Mouse (Mus musculus): ENCODE measurements around the gene Dnajc22.
A peak's percentile ranks its signal among the peaks of the same experiment; 100 is the strongest.
"Not testable (repeated sequence)": the region's sequence is repeated elsewhere in the genome, so short reads cannot be mapped to it uniquely, and the experiment has no call there.

Gene Dnajc22

GRCm38 (mm10) chr15:99092870-99093269 lies at the start of gene Dnajc22:
Dnajc22 (plus strand) TSS chr15:99093170.
- DNase-seq (ENCODE audit: low read depth, low spot score), result no peak
- H3K27me3 ChIP-seq (ENCODE audit: control insufficient read depth, insufficient read depth, low read length, poor library complexity, severe bottlenecking), result peaks cover 2% of the 10 kb centered on the region; the same call in 1 of the 2 replicates
- H3K36me3 ChIP-seq (ENCODE audit: control insufficient read depth, insufficient read depth, low read length, poor library complexity, severe bottlenecking), result no peaks in the 10 kb centered on the region

- H3K36me3 ChIP-seq (ENCODE audit: control insufficient read depth, insufficient read depth, low read length, poor library complexity, severe bottlenecking), result no peaks in the 10 kb centered on the region
- DNase-seq (ENCODE audit: low read depth, low spot score), result no peak
- H3K27me3 ChIP-seq (ENCODE audit: control insufficient read depth, insufficient read depth, low read length, poor library complexity, severe bottlenecking), result no peaks in the 10 kb centered on the region
Measured at GRCm38 (mm10) chr15:99044854-99045253, 48.1 kb upstream of the Dnajc22 start.

- DNase-seq (ENCODE audit: low read depth, low spot score); H3K36me3 ChIP-seq (ENCODE audit: control insufficient read depth, insufficient read depth, low read length, poor library complexity, severe bottlenecking); H3K27me3 ChIP-seq (ENCODE audit: control insufficient read depth, insufficient read depth, low read length, poor library complexity, severe bottlenecking): not testable (repeated sequence)
Measured at GRCm38 (mm10) chr15:99045734-99046133, 47.2 kb upstream of the Dnajc22 start.

- Histone ChIP-seq H3K27me3 (ENCODE audit: control insufficient read depth, insufficient read depth, low read length, poor library complexity, severe bottlenecking) (no peaks in the 10 kb centered on the region), H3K36me3 (ENCODE audit: control insufficient read depth, insufficient read depth, low read length, poor library complexity, severe bottlenecking) (no peaks in the 10 kb centered on the region)
- peak; percentile 79 for DNase-seq (ENCODE audit: low read depth, low spot score)
Measured at GRCm38 (mm10) chr15:99049473-99050253, 43.3 kb upstream of the Dnajc22 start.

GRCm38 (mm10) chr15:99053373-99053772 lies 39.6 kb upstream of the Dnajc22 start:
- H3K27me3 ChIP-seq (ENCODE audit: control insufficient read depth, insufficient read depth, low read length, poor library complexity, severe bottlenecking), result no peaks in the 10 kb centered on the region
- no peaks in the 10 kb centered on the region for H3K36me3 ChIP-seq (ENCODE audit: control insufficient read depth, insufficient read depth, low read length, poor library complexity, severe bottlenecking)
- DNase-seq (ENCODE audit: low read depth, low spot score), result no peak

GRCm38 (mm10) chr15:99055040-99055439 lies 37.9 kb upstream of the Dnajc22 start, which contains the start of gene Prph:
Prph (plus strand) TSS chr15:99055174.
- no peak for DNase-seq (ENCODE audit: low read depth, low spot score)
- H3K36me3 ChIP-seq (ENCODE audit: control insufficient read depth, insufficient read depth, low read length, poor library complexity, severe bottlenecking), result no peaks in the 10 kb centered on the region
- H3K27me3 ChIP-seq (ENCODE audit: control insufficient read depth, insufficient read depth, low read length, poor library complexity, severe bottlenecking), result no peaks in the 10 kb centered on the region

GRCm38 (mm10) chr15:99055511-99055961 lies 37.4 kb upstream of the Dnajc22 start:
- Histone ChIP-seq H3K36me3 (ENCODE audit: control insufficient read depth, insufficient read depth, low read length, poor library complexity, severe bottlenecking) (no peaks in the 10 kb centered on the region), H3K27me3 (ENCODE audit: control insufficient read depth, insufficient read depth, low read length, poor library complexity, severe bottlenecking) (no peaks in the 10 kb centered on the region)
- DNase-seq (ENCODE audit: low read depth, low spot score), result no peak

GRCm38 (mm10) chr15:99056332-99056731 lies 36.6 kb upstream of the Dnajc22 start:
- no peaks in the 10 kb centered on the region for H3K36me3 ChIP-seq (ENCODE audit: control insufficient read depth, insufficient read depth, low read length, poor library complexity, severe bottlenecking)
- no peaks in the 10 kb centered on the region for H3K27me3 ChIP-seq (ENCODE audit: control insufficient read depth, insufficient read depth, low read length, poor library complexity, severe bottlenecking)
- DNase-seq (ENCODE audit: low read depth, low spot score), result peak; percentile 72

GRCm38 (mm10) chr15:99065557-99066165 lies 27.3 kb upstream of the Dnajc22 start:
- H3K36me3 ChIP-seq (ENCODE audit: control insufficient read depth, insufficient read depth, low read length, poor library complexity, severe bottlenecking), result no peaks in the 10 kb centered on the region
- no peaks in the 10 kb centered on the region for H3K27me3 ChIP-seq (ENCODE audit: control insufficient read depth, insufficient read depth, low read length, poor library complexity, severe bottlenecking)
- DNase-seq (ENCODE audit: low read depth, low spot score), result no peak

- no peaks in the 10 kb centered on the region for H3K27me3 ChIP-seq (ENCODE audit: control insufficient read depth, insufficient read depth, low read length, poor library complexity, severe bottlenecking)
- H3K36me3 ChIP-seq (ENCODE audit: control insufficient read depth, insufficient read depth, low read length, poor library complexity, severe bottlenecking), result no peaks in the 10 kb centered on the region
- no peak for DNase-seq (ENCODE audit: low read depth, low spot score)
Measured at GRCm38 (mm10) chr15:99071988-99072387, 21.0 kb upstream of the Dnajc22 start.

- DNase-seq (ENCODE audit: low read depth, low spot score), result no peak
- Histone ChIP-seq H3K27me3 (ENCODE audit: control insufficient read depth, insufficient read depth, low read length, poor library complexity, severe bottlenecking) (no peaks in the 10 kb centered on the region), H3K36me3 (ENCODE audit: control insufficient read depth, insufficient read depth, low read length, poor library complexity, severe bottlenecking) (no peaks in the 10 kb centered on the region)
Measured at GRCm38 (mm10) chr15:99074019-99074599, 18.9 kb upstream of the Dnajc22 start, which contains the start of gene Troap. Troap (plus strand) TSS chr15:99074575.

- H3K36me3 ChIP-seq (ENCODE audit: control insufficient read depth, insufficient read depth, low read length, poor library complexity, severe bottlenecking), result no peaks in the 10 kb centered on the region
- DNase-seq (ENCODE audit: low read depth, low spot score), result peak; percentile 96
- no peaks in the 10 kb centered on the region for H3K27me3 ChIP-seq (ENCODE audit: control insufficient read depth, insufficient read depth, low read length, poor library complexity, severe bottlenecking)
Measured at GRCm38 (mm10) chr15:99074600-99075333, 18.2 kb upstream of the Dnajc22 start.

GRCm38 (mm10) chr15:99076011-99076410 lies 17.0 kb upstream of the Dnajc22 start:
- H3K27me3 ChIP-seq (ENCODE audit: control insufficient read depth, insufficient read depth, low read length, poor library complexity, severe bottlenecking); DNase-seq (ENCODE audit: low read depth, low spot score); H3K36me3 ChIP-seq (ENCODE audit: control insufficient read depth, insufficient read depth, low read length, poor library complexity, severe bottlenecking): not testable (repeated sequence)

GRCm38 (mm10) chr15:99078181-99078910 lies 14.6 kb upstream of the Dnajc22 start:
- DNase-seq (ENCODE audit: low read depth, low spot score), result no peak

More at GRCm38 (mm10) chr15:99078181-99078910, 14.6 kb upstream of the Dnajc22 start:
- no peaks in the 10 kb centered on the region for H3K36me3 ChIP-seq (ENCODE audit: control insufficient read depth, insufficient read depth, low read length, poor library complexity, severe bottlenecking)
- no peaks in the 10 kb centered on the region for H3K27me3 ChIP-seq (ENCODE audit: control insufficient read depth, insufficient read depth, low read length, poor library complexity, severe bottlenecking)

Measured in splenic B cell, adult 2 months (primary cell).